Mouse (Mus musculus) cortical plate, adult 2 months (tissue): ENCODE measurements around the gene Fam192a.

Experiments
- CTCF ChIP-seq: fragments of 200-500 bp; IDR thresholded peaks from 2 replicates; pipeline ENCODE4 v1.5.1; 2011; ENCODE audit warnings: mild to moderate bottlenecking, control low read depth, low read length; ENCODE audit not compliant: insufficient read depth; ENCODE audit errors: extremely low read depth
- POLR2A ChIP-seq: fragments of 200-500 bp; IDR thresholded peaks from 2 replicates; pipeline ENCODE4 v1.6.1; 2011; ENCODE audit warnings: mild to moderate bottlenecking, low read length, control low read depth; ENCODE audit not compliant: insufficient read depth; ENCODE audit errors: extremely low read depth

- TF ChIP-seq CTCF: no peak
- TF ChIP-seq POLR2A: no peak
Observed at GRCm38 (mm10) chr8:94591691-94592090, 10.1 kb downstream of the Fam192a start.
